Mouse (Mus musculus) left cerebral cortex, adult 11 months (tissue): ENCODE data around the gene Prkn.
"Not testable (repeated sequence)": the region's sequence is repeated elsewhere in the genome, so short reads cannot be mapped to it uniquely, and the experiment has no call there.

Experiments
- DNase-seq: peaks from one replicate; pipeline ENCODE4 v3.0.0; 2022; ENCODE audit warnings: low spot score

Gene Prkn

GRCm38 (mm10) chr17:11130919-11131318 is 290.7 kb downstream of the Prkn start:
- no peak for DNase-seq

DNA sequence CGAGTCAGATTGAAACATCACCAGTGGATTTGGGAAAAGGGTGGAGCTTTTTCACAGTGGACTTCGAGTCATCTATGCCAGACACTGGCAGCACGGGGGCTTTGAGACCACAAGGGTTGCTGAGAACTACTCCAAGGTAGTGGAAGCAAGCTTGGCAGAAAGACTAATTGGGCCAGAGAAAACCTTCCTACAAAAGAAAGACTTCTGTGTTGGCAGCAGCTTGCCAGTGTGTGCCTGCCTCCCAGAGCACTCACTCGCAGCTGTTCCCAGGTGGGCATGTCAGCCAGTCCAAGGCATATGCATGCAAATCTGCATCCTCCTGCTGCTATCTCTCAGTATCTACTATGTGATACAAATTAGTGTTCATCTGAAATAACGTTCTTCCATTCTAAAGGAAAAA is 302.1 kb downstream of the Prkn start:
- no peak for DNase-seq

DNA sequence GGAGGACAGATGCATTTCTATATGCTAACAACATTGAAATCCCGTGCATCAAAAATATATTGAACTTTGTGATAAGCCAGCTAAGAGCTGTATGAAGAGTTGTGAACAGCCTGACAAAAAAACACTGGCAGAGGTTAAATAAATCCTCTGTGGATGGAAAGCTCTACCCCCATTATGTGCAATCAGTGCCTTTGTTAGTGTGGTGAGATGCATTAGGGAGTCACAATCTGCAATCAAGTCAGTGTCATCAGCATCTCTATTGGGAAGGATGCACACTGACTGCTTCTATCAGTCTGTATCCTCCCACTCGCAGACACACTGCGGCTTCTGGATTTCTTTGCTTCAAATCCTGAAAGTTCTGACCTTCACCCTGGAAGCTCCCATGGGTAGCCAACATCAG is 315.9 kb downstream of the Prkn start:
- DNase-seq = no peak

DNA sequence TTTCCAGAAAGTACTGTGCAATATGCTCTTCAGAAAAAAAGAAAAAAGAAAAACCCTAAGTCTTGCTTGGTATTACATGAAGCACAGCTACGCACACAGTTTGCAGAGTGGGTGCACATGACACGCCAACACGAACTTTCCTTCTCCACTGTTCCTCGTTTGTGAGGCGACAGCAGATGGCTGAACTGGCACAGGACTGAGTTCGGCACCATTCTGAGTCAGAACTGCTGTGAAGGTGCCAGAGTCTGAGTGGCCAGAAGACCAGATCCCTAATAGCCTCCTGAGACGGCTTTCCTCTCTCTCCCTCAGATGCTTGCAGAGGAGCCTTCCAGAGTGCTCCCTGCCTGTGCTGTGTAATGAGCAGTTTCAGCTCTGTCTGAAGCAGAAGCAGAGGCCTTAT is 317.4 kb downstream of the Prkn start:
- peak; percentile 77 for DNase-seq

GRCm38 (mm10) chr17:11161436-11161835 is 321.3 kb downstream of the Prkn start:
- no peak for DNase-seq

- no peak for DNase-seq
Measured at GRCm38 (mm10) chr17:11162770-11163169, 322.6 kb downstream of the Prkn start.

DNA sequence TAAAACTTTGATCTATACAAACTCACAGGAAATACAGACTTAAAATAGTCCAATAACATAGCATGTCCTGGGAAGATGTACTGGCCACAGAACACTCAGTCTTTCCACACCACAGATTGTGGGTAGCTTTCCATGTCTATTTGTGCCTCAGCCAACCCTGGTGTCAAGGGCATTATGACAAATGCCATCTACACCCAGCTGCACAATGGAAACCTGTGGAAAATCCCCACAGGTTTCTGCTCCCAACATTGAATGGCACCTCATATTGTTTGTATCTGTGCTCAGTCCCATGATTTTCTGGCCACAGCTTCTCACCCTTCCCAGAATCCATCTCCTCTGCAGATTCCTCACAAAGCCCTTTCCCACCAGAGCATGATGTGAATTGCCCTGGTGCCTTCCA is 347.2 kb downstream of the Prkn start:
- DNase-seq = no peak

DNA sequence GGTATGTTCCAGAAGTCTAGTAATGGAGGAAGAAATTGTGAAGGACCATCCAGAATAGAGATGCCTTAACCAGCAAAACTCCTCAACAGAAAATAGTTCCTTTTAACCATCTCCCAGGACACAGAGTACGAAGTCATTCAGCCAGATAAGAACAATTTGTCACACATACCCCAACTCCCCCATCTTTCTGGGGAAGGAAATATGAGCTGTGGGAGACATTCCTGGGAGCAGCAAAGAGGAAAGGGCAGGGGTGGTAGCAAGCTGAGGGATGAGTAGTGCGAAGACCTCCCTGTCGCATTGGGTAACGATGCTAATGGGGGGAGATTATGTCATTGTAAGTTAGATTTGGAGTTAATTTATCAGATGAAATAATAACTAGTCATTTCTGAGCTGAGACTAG is 348.3 kb downstream of the Prkn start:
- DNase-seq = no peak

GRCm38 (mm10) chr17:11190306-11190705 is 350.1 kb downstream of the Prkn start:
- DNase-seq = no peak

GRCm38 (mm10) chr17:11198134-11198533 is 357.9 kb downstream of the Prkn start:
- DNase-seq = no peak

DNA sequence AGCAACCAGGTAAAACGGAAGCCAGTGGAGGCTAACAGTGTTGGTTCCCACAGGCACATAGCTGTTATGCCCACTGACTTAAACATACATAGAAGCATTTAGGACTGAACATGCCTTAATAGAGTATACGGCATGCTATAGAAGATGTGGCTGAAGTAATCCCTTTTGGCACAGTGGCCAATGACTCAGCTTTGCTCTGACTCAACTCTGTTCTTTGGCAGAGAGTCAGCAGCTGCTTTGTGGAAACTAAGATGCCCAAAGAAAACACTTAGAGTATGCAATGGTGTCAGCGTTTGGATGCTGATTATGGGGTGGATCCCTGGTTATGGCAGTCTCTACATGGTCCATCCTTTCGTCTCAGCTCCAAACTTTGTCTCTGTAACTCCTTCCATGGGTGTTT is 368.9 kb downstream of the Prkn start:
- DNase-seq = not testable (repeated sequence)

- no peak for DNase-seq
Measured at GRCm38 (mm10) chr17:11211006-11211405, 370.8 kb downstream of the Prkn start.

GRCm38 (mm10) chr17:11211591-11211990 is 371.4 kb downstream of the Prkn start:
- DNase-seq = no peak

- no peak for DNase-seq
Measured at GRCm38 (mm10) chr17:11213689-11214088, 373.5 kb downstream of the Prkn start.

GRCm38 (mm10) chr17:11229011-11229410 is 388.8 kb downstream of the Prkn start:
- DNase-seq = no peak

GRCm38 (mm10) chr17:11229426-11229825 is 389.2 kb downstream of the Prkn start:
- DNase-seq = no peak

DNA sequence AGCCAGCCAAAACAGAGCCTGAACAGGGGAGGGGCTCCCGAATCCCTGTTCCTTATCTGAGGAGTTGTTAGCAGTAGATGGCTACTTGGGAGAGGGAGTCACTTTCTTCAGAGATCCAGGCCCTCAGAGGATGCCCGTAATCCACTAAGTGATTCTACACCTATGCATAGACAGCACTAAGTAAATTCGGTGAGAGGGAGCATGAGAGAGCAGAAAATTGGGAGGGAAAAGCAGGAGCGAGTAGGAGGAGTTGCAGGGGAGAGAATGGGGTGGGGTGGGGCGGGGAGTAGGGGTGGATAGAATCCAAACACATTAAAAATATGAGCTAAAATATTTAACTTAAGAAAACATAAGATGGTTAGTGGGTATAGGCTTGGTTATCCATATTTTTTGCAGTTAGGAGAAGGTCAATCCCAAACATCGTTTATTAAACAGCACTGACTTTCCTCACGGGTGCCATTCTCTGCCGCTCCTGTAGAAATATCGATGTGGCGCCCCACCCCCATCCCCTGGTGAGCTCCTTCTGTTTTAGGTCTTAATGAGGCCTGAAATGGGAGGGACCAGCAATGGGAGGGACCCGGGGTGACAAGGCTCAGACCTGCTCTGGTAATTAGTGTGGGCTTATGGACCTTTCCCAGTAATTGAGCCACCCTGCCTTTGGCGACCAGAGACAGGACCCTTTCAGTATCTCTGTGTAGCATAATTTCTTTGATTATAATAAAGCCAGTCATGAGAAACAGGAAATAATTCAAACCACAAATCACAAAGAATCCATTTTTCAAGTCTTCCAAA is 390.6 kb downstream of the Prkn start:
- DNase-seq = no peak

DNA sequence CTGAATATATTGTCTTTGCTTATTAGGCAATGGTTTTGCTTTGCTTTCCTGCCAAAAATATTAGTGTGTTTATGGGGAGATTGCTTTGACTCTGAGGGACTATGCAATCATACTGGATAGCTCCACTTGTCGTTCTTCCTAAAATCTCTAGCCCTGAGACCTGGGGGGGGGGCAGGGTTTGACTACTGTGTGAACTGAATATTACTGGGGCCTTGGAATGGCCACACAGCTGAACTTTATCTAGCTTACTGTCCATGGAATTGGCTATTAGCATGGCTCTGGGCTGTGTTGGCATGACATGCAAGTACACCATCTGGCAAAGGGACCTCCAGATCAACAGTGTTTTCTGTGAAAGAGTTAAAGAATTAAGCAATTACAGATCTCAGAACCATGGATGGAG is 395.1 kb downstream of the Prkn start:
- DNase-seq = no peak

DNA sequence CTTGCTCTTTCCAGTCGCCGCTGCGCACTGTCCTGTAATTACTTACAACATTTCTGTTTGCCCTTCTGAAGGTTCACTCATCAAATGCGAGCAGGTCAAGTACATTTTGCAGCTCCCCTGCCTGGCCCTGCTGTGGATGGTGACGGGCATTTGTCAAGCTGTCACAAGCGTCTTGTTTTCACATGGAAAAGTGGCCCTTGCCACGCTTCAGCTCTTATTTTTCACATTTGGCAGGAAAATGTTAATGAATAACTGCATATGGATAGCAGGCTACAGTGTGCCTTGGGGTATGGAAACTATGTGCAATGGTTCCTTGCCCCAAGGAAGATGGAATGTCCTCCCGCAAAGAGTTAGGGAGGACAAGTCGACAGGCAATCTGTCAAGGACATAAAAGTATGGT is 404.9 kb downstream of the Prkn start:
- DNase-seq = no peak

DNA sequence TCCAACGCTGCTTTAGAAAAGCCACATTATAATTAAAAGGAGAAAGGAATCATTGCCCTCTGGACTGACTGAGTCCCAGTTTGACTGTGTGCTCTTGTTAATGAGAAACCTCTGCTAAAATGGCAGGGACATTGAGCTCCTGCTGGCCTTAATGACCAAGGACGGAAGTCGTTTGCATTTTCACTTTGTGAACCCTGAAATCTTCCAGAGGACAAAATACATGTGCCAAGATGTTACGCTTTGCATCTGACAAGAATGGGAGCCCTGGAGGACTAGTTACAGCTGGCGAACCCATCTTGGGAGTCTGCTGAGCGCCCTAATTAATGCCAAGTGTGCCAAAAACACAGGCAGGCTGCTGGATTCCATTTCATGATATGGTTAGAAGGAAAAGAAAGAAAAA is 409.0 kb downstream of the Prkn start:
- no peak for DNase-seq

DNA sequence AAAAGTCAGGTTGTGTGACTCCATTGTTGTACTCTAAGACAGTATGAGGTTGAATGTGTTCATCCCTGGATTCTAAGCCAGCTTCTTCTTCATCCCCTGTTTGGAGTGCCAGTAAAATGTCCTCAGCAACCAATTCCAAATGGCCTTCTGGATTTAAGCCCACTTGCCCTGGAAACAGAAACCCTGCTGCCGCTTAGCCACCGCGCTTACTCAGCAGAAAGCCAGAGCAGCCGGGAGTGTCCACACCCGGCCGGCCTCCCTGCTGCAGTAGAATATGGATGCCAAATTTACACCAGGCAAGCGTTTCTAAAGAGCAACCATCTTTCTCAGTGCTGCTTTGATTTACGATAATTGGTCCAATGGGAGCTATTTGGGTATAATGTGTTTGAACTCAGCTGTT is 420.5 kb downstream of the Prkn start:
- no peak for DNase-seq

DNA sequence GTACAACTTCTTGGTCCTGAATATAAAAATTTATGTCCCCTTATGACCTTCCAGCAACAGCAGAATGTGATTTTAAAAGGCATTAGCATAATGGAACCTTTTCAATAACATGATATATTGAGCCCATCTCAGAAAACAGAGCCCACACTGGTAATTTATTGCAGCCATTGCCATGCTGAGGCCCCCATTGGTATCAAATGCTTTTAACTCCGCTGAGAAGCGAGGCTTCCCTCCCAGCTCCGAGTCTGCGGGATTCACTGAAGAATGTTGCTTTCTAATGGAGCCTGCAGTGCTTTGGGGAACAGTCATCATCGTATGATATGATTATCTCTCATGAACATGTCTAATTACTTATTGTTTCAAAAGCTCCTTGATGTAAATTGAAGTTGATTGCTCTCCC is 421.5 kb downstream of the Prkn start:
- no peak for DNase-seq

DNA sequence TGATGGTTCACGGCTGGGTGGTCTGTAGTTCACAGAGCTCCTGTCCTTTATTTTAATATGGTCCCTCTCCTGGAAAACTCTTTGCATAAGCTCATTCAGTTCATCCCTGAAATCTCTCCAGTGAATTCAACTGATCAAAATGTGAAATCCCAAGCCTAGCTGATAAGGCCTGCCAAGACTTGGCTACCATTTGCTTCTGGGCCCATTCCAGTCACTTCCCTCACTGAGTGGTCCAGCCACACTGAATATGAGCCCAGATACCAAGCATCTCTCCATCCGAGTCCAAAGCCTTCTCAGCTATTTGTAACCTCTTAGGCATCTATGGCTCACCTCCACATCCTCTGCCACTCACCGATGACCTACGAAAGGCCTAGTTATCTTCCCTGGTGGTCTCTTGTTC is 427.8 kb downstream of the Prkn start:
- no peak for DNase-seq

DNA sequence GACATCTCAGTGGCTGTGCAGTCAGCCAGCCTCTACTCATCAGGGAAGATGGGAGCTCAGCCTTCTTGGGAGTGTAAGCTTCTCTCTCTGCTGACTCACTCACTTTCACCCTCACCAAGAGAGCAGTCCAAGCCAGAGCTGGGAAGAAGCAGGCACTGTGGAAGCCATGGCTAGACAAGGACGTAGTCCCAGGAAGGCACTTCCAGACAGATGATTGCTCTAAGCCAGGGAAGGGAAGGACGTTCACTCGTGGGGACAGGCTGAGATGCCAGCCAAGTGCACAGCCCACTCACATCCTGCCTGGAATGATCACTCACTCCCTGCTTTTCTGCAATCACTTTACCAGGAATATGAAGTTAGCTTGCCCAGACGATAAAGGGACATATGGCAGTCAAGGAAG is 430.0 kb downstream of the Prkn start:
- DNase-seq = no peak
